Mouse (Mus musculus): Measurements from ENCODE around the gene Ppp1r14d.

DNA sequence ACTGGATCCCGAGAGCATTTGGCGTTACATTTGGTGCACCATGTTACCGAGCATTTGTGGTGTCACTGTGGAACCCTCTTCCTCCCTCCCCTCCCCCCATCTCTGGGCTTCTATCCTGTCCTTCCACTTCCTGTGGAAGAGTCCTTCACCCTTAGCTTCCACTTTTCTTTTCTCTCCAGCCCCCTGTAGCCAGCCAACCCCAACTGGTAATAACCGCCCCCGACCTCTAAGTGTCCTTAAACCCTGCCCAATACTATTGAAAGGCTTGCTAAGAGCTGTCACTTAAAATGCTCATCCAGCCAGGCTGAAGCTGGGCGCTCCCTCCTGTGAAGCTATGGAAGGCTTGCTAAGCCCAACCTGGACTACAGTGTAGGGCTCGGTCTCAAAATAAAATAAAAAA is 47.2 kb upstream of the Ppp1r14d start:
- no peak for TF ChIP-seq CTCF (IDR thresholded peaks at IDR 0.05; ENCODE audit: low read depth)
- TF ChIP-seq EP300 (IDR thresholded peaks at IDR 0.05; ENCODE audit: low read depth): no peak
